19 mouse cellular contexts compared by ENCODE assay signal in genomic region chr16:25422997-25423396, GRCm38 (mm10).
A peak's percentile ranks its signal among the peaks of the same experiment; 100 is the strongest.
DNase-seq lines count a peak whose midpoint lies in the region; ATAC-seq and TF ChIP-seq lines count a peak whose summit lies in the region.
"Had no signal": no experiment of that assay in that cellular context is flagged by ENCODE, and none has a peak within 500 bp of the region (broad histone marks: within the 10 kb centered on the region; RNA-seq: fewer than 3 reads in every experiment).

No protein-coding gene starts in this region.

- peaks cover 16% of the 10 kb centered on the region for H3K4me1 ChIP-seq in forebrain, embryonic 13.5 days
- H3K4me1 ChIP-seq: hindbrain, embryonic 10.5 days; hindbrain, embryonic 15.5 days had no signal

- no peaks in the 10 kb centered on the region for H3K36me3 ChIP-seq in forebrain, embryonic 13.5 days (ENCODE audit: poor library complexity, severe bottlenecking)
- H3K36me3 ChIP-seq: embryonic facial prominence, embryonic 10.5 days; heart, embryonic 12.5 days; hindbrain, embryonic 10.5 days; hindbrain, embryonic 15.5 days had no signal

- no peaks in the 10 kb centered on the region for H3K9me3 ChIP-seq in forebrain, embryonic 13.5 days (replicated peaks)
- H3K9me3 ChIP-seq: embryonic facial prominence, embryonic 10.5 days; heart, embryonic 12.5 days; hindbrain, embryonic 10.5 days; hindbrain, embryonic 15.5 days had no signal

- H3K9ac ChIP-seq in forebrain, embryonic 13.5 days: no peak overlapping the region
- H3K9ac ChIP-seq: heart, embryonic 12.5 days; hindbrain, embryonic 15.5 days had no signal

- WGBS in forebrain, embryonic 13.5 days: 36% methylated on average over 4 of the region's 4 CpGs

- DNase-seq in layer of hippocampus, adult 2 months (ENCODE audit: low spot score in 2 of 2): no peak
- DNase-seq in layer of hippocampus, postnatal 36 days: no peak
- peak; percentile 3 for DNase-seq in ES-CJ7 (ENCODE audit: low read depth, low spot score)
- DNase-seq in ZHBTc4 (ENCODE audit: low read depth, low spot score): peak; percentile 39
- DNase-seq in lung, postnatal 36 days: peak; percentile 22
- DNase-seq in urinary bladder, postnatal 25 days (ENCODE audit: low spot score): no peak
- DNase-seq in right cerebral cortex, postnatal 4 days: no peak
- DNase-seq: adrenal gland, postnatal 14 days; cerebellum, adult 18-20 months; cerebellum, postnatal 10 days; gastrocnemius, adult 2 months; gastrocnemius, postnatal 25 days had no signal

- H3K27ac ChIP-seq in layer of hippocampus, adult 2 months: no peak overlapping the region
- H3K27ac ChIP-seq in forebrain, embryonic 13.5 days: no peak overlapping the region
- H3K27ac ChIP-seq: embryonic facial prominence, embryonic 10.5 days; gastrocnemius, adult 2 months; hindbrain, embryonic 10.5 days; hindbrain, embryonic 15.5 days had no signal

- H3K4me2 ChIP-seq in forebrain, embryonic 13.5 days: no peak overlapping the region
- H3K4me2 ChIP-seq: heart, embryonic 12.5 days; hindbrain, embryonic 15.5 days had no signal

- peak; percentile 48 for TF ChIP-seq CTCF in layer of hippocampus, adult 2 months (conservative IDR thresholded peaks at IDR 0.05)

- no peaks in the 10 kb centered on the region for H3K27me3 ChIP-seq in forebrain, embryonic 13.5 days
- H3K27me3 ChIP-seq: heart, embryonic 12.5 days; hindbrain, embryonic 15.5 days had no signal

- H3K4me3 ChIP-seq in layer of hippocampus, adult 2 months: no peak overlapping the region
- no peak overlapping the region for H3K4me3 ChIP-seq in forebrain, embryonic 13.5 days
- H3K4me3 ChIP-seq: embryonic facial prominence, embryonic 10.5 days; gastrocnemius, adult 2 months; heart, embryonic 12.5 days; hindbrain, embryonic 10.5 days; hindbrain, embryonic 15.5 days had no signal

- ATAC-seq in forebrain, embryonic 13.5 days: no peak
- ATAC-seq: activated CD4-positive, CD25-positive, alpha-beta regulatory T cell, adult 4 months; forebrain, embryonic 14.5 days had no signal

Comparison
In these comparisons a context has a peak if more than half of its experiments do, and no peak if none do; other contexts are left out.
1. DNase-seq: peak in ES-CJ7 (single experiment), ZHBTc4 (single experiment) and lung, postnatal 36 days (single experiment); none in layer of hippocampus, adult 2 months (0 of 2), layer of hippocampus, postnatal 36 days (0 of 2), urinary bladder, postnatal 25 days (single experiment) and right cerebral cortex, postnatal 4 days (single experiment).